Mouse (Mus musculus) forebrain, postnatal 0 days (tissue): Measurements from ENCODE around the gene Ift140. TPM values are rescaled to one million over a fixed set of nuclear protein-coding genes. Genes with fewer than 3 reads are reported as not detected.

ENCODE experiments used
- ATAC-seq: fragments of 200-750 bp; cut with Nextera tagmentation; 2 replicates; pipeline ENCODE4 v1.8.0; 2017; ENCODE audit warnings: mild to moderate bottlenecking, moderate library complexity
- DNase-seq: peaks from one replicate; pipeline ENCODE4 v3.0.0-alpha.2; 2015
- H3K27ac ChIP-seq: fragments of 300-500 bp; sonication (generic); 2 replicates; pipeline ENCODE4 v1.5.1; 2014; ENCODE audit warnings: low read depth, mild to moderate bottlenecking, antibody characterized with exemption, low read length, moderate library complexity, mixed read lengths
- H3K27me3 ChIP-seq: fragments of 300-500 bp; sonication (generic); 2 replicates; pipeline ENCODE4 v1.6.1; 2014; ENCODE audit warnings: mild to moderate bottlenecking, low read length, mixed read lengths; ENCODE audit not compliant: insufficient read depth
- H3K36me3 ChIP-seq: fragments of 300-500 bp; sonication (generic); 2 replicates; pipeline ENCODE4 v1.6.1; 2014; ENCODE audit warnings: mild to moderate bottlenecking, moderate library complexity; ENCODE audit not compliant: insufficient read depth
- H3K4me1 ChIP-seq: fragments of 300-500 bp; sonication (generic); 2 replicates; pipeline ENCODE4 v1.6.1; 2014; ENCODE audit warnings: antibody characterized with exemption; ENCODE audit not compliant: insufficient read depth
- H3K4me2 ChIP-seq: fragments of 300-500 bp; sonication (generic); 2 replicates; pipeline ENCODE4 v1.6.1; 2014; ENCODE audit warnings: low read depth, mild to moderate bottlenecking, moderate library complexity
- H3K4me3 ChIP-seq: fragments of 300-500 bp; sonication (generic); 2 replicates; pipeline ENCODE4 v1.5.1; 2014; ENCODE audit warnings: low read depth, low read length, mixed read lengths
- H3K9ac ChIP-seq: fragments of 300-500 bp; sonication (generic); 2 replicates; pipeline ENCODE4 v1.6.1; 2014; ENCODE audit warnings: mild to moderate bottlenecking
- H3K9me3 ChIP-seq: fragments of 300-500 bp; sonication (generic); 2 replicates; pipeline ENCODE4 v1.6.1; 2016; ENCODE audit warnings: low read length
- CTCF ChIP-seq: sonication (generic); IDR thresholded peaks from 2 replicates; pipeline ENCODE4 v1.5.1; 2016; ENCODE audit warnings: antibody characterized with exemption, control low read depth, low read depth
- WGBS: fragments of 180-500 bp; shearing (Covaris S2); extraction: QIAGEN DNeasy Blood & Tissue Kit; methylation state at CpG from one replicate; pipeline ENCODE4 v1.1.7; 2014; 5-methylcytosine and 5-hydroxymethylcytosine counted together
- polyA plus RNA-seq: library from polyadenylated mRNA; unstranded; fragments of >200 nt; fragmentation: Nextera tagmentation; extraction: Ambion mirVana; gene quantifications from 2 replicates; pipeline ENCODE4 v1.2.1, GENCODE M21; 2015
- total RNA-seq: library from RNA; depleted of rRNA; stranded (reverse); fragments of >200 nt; gene quantifications from 2 replicates; pipeline ENCODE4 v1.2.3, GENCODE M21; 2014

The Ift140 gene
- total and polyA plus RNA-seq, 2 experiments from 2014 or later = 15.2 to 31.8 TPM

GRCm38 (mm10) chr17:25076906-25077305 is 61.0 kb downstream of the Ift140 start:
- DNase-seq = no peak
- no peak for TF ChIP-seq CTCF
- H3K27ac ChIP-seq = no peak overlapping the region

GRCm38 (mm10) chr17:25077771-25078372 is 62.0 kb downstream of the Ift140 start:
- H3K4me2 ChIP-seq = peak overlapping the region; percentile 17; the same call in 1 of the 2 replicates
- no peak overlapping the region for H3K4me3 ChIP-seq
- H3K9me3 ChIP-seq = no peaks in the 10 kb centered on the region
- no peaks in the 10 kb centered on the region for H3K4me1 ChIP-seq
- ATAC-seq (peak; percentile 74), DNase-seq (peak; percentile 51)
- no peak for TF ChIP-seq CTCF
- H3K9ac ChIP-seq = no peak overlapping the region
- H3K27me3 ChIP-seq = no peaks in the 10 kb centered on the region
- H3K36me3 ChIP-seq = peaks cover 15% of the 10 kb centered on the region; the same call in 1 of the 2 replicates
- WGBS = 55% methylated on average over 13 of the region's 13 CpGs
- no peak overlapping the region for H3K27ac ChIP-seq

More at GRCm38 (mm10) chr17:25076906-25077305, 61.0 kb downstream of the Ift140 start:
- no peaks in the 10 kb centered on the region for H3K4me1 ChIP-seq
- no peak overlapping the region for H3K9ac ChIP-seq
- H3K4me2 ChIP-seq = no peak overlapping the region
- H3K27me3 ChIP-seq = no peaks in the 10 kb centered on the region
- H3K9me3 ChIP-seq = no peaks in the 10 kb centered on the region
- 87% methylated on average over 4 of the region's 4 CpGs for WGBS
- no peak overlapping the region for H3K4me3 ChIP-seq
- peaks cover 19% of the 10 kb centered on the region; the same call in 1 of the 2 replicates for H3K36me3 ChIP-seq
- no peak for ATAC-seq

- no peaks in the 10 kb centered on the region for H3K4me1 ChIP-seq
- H3K27me3 ChIP-seq = no peaks in the 10 kb centered on the region
- peaks cover 11% of the 10 kb centered on the region; the same call in 1 of the 2 replicates for H3K36me3 ChIP-seq
- H3K27ac ChIP-seq = no peak overlapping the region
- no peak for TF ChIP-seq CTCF
- no peak for ATAC-seq
- H3K9me3 ChIP-seq = no peaks in the 10 kb centered on the region
- no peak for DNase-seq
- WGBS = 91% methylated on average over 13 of the region's 13 CpGs
- peak overlapping the region; percentile 12; the same call in 1 of the 2 replicates for H3K4me3 ChIP-seq
- no peak overlapping the region for H3K4me2 ChIP-seq
- H3K9ac ChIP-seq = no peak overlapping the region
These were observed 64.3 kb downstream of the Ift140 start for GRCm38 (mm10) chr17:25080210-25080609.

- Histone ChIP-seq H3K9me3 (no peaks in the 10 kb centered on the region), H3K4me1 (no peaks in the 10 kb centered on the region), H3K4me3 (peak overlapping the region; percentile 12; the same call in 1 of the 2 replicates), H3K27ac (0 out of 2 replicates have a peak overlapping the region, but pooled peaks have one; percentile 35), H3K36me3 (peaks cover 11% of the 10 kb centered on the region; the same call in 1 of the 2 replicates), H3K4me2 (no peak overlapping the region), H3K9ac (no peak overlapping the region), H3K27me3 (no peaks in the 10 kb centered on the region)
- ATAC-seq (no peak), DNase-seq (no peak)
- TF ChIP-seq CTCF = no peak
- WGBS = 89% methylated on average over 11 of the region's 11 CpGs
These were observed 65.1 kb downstream of the Ift140 start for GRCm38 (mm10) chr17:25080960-25081381.

- no peak for DNase-seq
- Histone ChIP-seq H3K9ac (no peak overlapping the region), H3K9me3 (no peaks in the 10 kb centered on the region), H3K27ac (peak overlapping the region; percentile 35; the same call in 1 of the 2 replicates), H3K27me3 (no peaks in the 10 kb centered on the region), H3K4me1 (no peaks in the 10 kb centered on the region), H3K4me3 (no peak overlapping the region), H3K4me2 (no peak overlapping the region), H3K36me3 (peaks cover 11% of the 10 kb centered on the region; the same call in 1 of the 2 replicates)
- WGBS = 82% methylated on average over 14 of the region's 14 CpGs
- no peak for ATAC-seq
- no peak for TF ChIP-seq CTCF
These were observed 66.4 kb downstream of the Ift140 start for GRCm38 (mm10) chr17:25082081-25082847.

GRCm38 (mm10) chr17:25082887-25083286 is 67.0 kb downstream of the Ift140 start:
- 87% methylated on average over 3 of the region's 3 CpGs for WGBS
- H3K4me3 ChIP-seq = no peak overlapping the region
- no peaks in the 10 kb centered on the region for H3K9me3 ChIP-seq
- H3K27ac ChIP-seq = no peak overlapping the region
- H3K4me1 ChIP-seq = no peaks in the 10 kb centered on the region
- H3K4me2 ChIP-seq = no peak overlapping the region
- no peak overlapping the region for H3K9ac ChIP-seq
- no peak for TF ChIP-seq CTCF
- peaks cover 16% of the 10 kb centered on the region for H3K36me3 ChIP-seq
- ATAC-seq (no peak), DNase-seq (no peak)
- H3K27me3 ChIP-seq = no peaks in the 10 kb centered on the region
